In the genomic region with DNA sequence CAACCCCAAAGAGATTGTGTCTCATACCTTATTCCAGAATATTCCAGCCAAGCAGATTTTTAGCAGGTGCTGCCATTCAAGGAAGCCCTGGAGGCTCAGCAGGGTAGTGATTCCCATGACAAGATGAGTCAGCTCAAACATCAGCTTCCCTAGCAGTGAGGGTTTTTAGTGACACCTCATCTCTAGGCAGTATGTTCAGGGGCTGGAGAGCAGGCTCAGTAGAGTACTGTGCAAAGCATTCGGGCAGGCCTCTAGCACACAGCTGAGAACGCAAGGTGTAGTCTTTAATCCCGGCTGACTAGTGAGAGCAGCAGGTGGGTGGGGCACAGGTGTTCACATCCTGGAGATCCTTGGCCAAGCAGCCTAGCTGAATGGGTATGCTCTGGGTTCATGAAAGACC, we compare ENCODE assay signal across 32 mouse cellular contexts. TPM values are rescaled to one million over a fixed set of nuclear protein-coding genes. Genes with fewer than 3 reads are reported as not detected.
A peak's percentile ranks its signal among the peaks of the same experiment; 100 is the strongest.
DNase-seq lines count a peak whose midpoint lies in the region; ATAC-seq and TF ChIP-seq lines count a peak whose summit lies in the region.
"Had no signal": no experiment of that assay in that cellular context is flagged by ENCODE, and none has a peak within 500 bp of the region (broad histone marks: within the 10 kb centered on the region; RNA-seq: fewer than 3 reads in every experiment).

No protein-coding gene starts in this region.

- ATAC-seq in forebrain, postnatal 0 days = peak; percentile 26; the same call in 1 of the 2 replicates
- ATAC-seq in forebrain, embryonic 12.5 days (ENCODE audit: low FRiP score) = no peak
- ATAC-seq: activated CD4-positive, CD25-positive, alpha-beta regulatory T cell, adult 4 months; hindbrain, embryonic 16.5 days; Patski had no signal

- no peak for TF ChIP-seq POLR2A in spleen, adult 2 months (IDR thresholded peaks at IDR 0.05; ENCODE audit: low read depth, low read length)

- H3K4me3 ChIP-seq in forebrain, postnatal 0 days (ENCODE audit: low read depth, low read length) = no peak overlapping the region
- H3K4me3 ChIP-seq in forebrain, embryonic 12.5 days (replicated peaks) = no peak overlapping the region
- no peak overlapping the region for H3K4me3 ChIP-seq in spleen, adult 2 months (ENCODE audit: extremely low read depth, insufficient read depth, insufficient read length)
- H3K4me3 ChIP-seq: forebrain, embryonic 10.5 days; neural tube, embryonic 15.5 days had no signal

- H3K4me1 ChIP-seq in forebrain, postnatal 0 days (ENCODE audit: insufficient read depth) = no peaks in the 10 kb centered on the region
- H3K4me1 ChIP-seq in forebrain, embryonic 12.5 days = no peaks in the 10 kb centered on the region
- H3K4me1 ChIP-seq in spleen, adult 2 months (ENCODE audit: control insufficient read depth, insufficient read depth, insufficient read length) = peaks cover 26% of the 10 kb centered on the region; the same call in 1 of the 2 replicates
- H3K4me1 ChIP-seq: forebrain, embryonic 10.5 days; neural tube, embryonic 15.5 days had no signal

- WGBS in forebrain, postnatal 0 days = 89% methylated on average over 3 of the region's 3 CpGs
- 91% methylated on average over 3 of the region's 3 CpGs for WGBS in forebrain, embryonic 12.5 days
- 88% methylated on average over 3 of the region's 3 CpGs for WGBS in spleen, adult 2 months

- no peak for DNase-seq in forebrain, postnatal 0 days
- no peak for DNase-seq in spleen, adult 2 months (ENCODE audit: low read depth in 1 of 2, low spot score in 2 of 2)
- no peak for DNase-seq in spleen, postnatal 10 days (ENCODE audit: low spot score in 2 of 2)
- DNase-seq in R1 (ENCODE audit: low read depth, low spot score) = peak; percentile 66
- no peak for DNase-seq in kidney, postnatal 10 days
- no peak for DNase-seq in kidney, postnatal 36 days
- DNase-seq: adrenal gland, adult 8-10 months; cerebellum, adult 8-10 months; gastrocnemius, postnatal 14 days; kidney, adult 11 months; layer of hippocampus, postnatal 36 days; lung, adult 18-20 months; lung, postnatal 10 days had no signal

- TF ChIP-seq CTCF in forebrain, postnatal 0 days (IDR thresholded peaks at IDR 0.05; ENCODE audit: low read depth) = no peak
- TF ChIP-seq CTCF in spleen, adult 2 months (IDR thresholded peaks at IDR 0.05; ENCODE audit: extremely low read depth, insufficient read depth, insufficient read length, insufficient replicate concordance) = no peak

- no peak overlapping the region for H3K9ac ChIP-seq in forebrain, postnatal 0 days
- H3K9ac ChIP-seq in forebrain, embryonic 12.5 days = no peak overlapping the region
- H3K9ac ChIP-seq: neural tube, embryonic 15.5 days had no signal

- H3K27me3 ChIP-seq in forebrain, postnatal 0 days (ENCODE audit: insufficient read depth, low read length) = no peaks in the 10 kb centered on the region
- H3K27me3 ChIP-seq in forebrain, embryonic 12.5 days = no peaks in the 10 kb centered on the region
- H3K27me3 ChIP-seq in spleen, adult 2 months (ENCODE audit: control insufficient read depth, insufficient read depth, low read length) = no peaks in the 10 kb centered on the region
- H3K27me3 ChIP-seq: neural tube, embryonic 15.5 days; Patski had no signal

- H3K4me2 ChIP-seq in forebrain, postnatal 0 days (ENCODE audit: low read depth) = no peak overlapping the region
- H3K4me2 ChIP-seq in forebrain, embryonic 12.5 days = no peak overlapping the region
- H3K4me2 ChIP-seq: heart, embryonic 11.5 days; midbrain, embryonic 11.5 days; neural tube, embryonic 15.5 days had no signal

- no peaks in the 10 kb centered on the region for H3K9me3 ChIP-seq in forebrain, postnatal 0 days (ENCODE audit: low read length)
- no peaks in the 10 kb centered on the region for H3K9me3 ChIP-seq in forebrain, embryonic 12.5 days
- H3K9me3 ChIP-seq: forebrain, embryonic 10.5 days; neural tube, embryonic 15.5 days had no signal

- H3K36me3 ChIP-seq in forebrain, postnatal 0 days (ENCODE audit: insufficient read depth) = peaks cover 42% of the 10 kb centered on the region
- H3K36me3 ChIP-seq in forebrain, embryonic 12.5 days (replicated peaks) = peaks cover 44% of the 10 kb centered on the region
- H3K36me3 ChIP-seq in spleen, adult 2 months (ENCODE audit: control insufficient read depth, insufficient read depth, low read length) = peaks cover 33% of the 10 kb centered on the region

- no peak overlapping the region for H3K27ac ChIP-seq in forebrain, postnatal 0 days (ENCODE audit: low read depth, low read length)
- no peak overlapping the region for H3K27ac ChIP-seq in forebrain, embryonic 12.5 days
- peak overlapping the region; percentile 48; the same call in 1 of the 2 replicates for H3K27ac ChIP-seq in spleen, adult 2 months (ENCODE audit: insufficient read depth, low read length)
- H3K27ac ChIP-seq: forebrain, embryonic 10.5 days; kidney, postnatal 0 days; neural tube, embryonic 15.5 days had no signal

RNA-seq across cellular contexts. Expression of a gene that starts 17.0 kb away (rescaled TPM):
- total RNA-seq in forebrain, postnatal 0 days (2014; rRNA removed) = not detected in 2 replicates
- not detected in 2 replicates for polyA plus RNA-seq in forebrain, postnatal 0 days (2015; fragmentation: Nextera tagmentation; extraction: Ambion mirVana)
- not detected in 2 replicates for polyA plus RNA-seq in forebrain, embryonic 12.5 days (2016; fragmentation: Nextera tagmentation; extraction: Ambion mirVana)
- polyA plus RNA-seq in spleen, adult 2 months (2012; rRNA removed) = not detected in 2 replicates
- total RNA-seq: gastrocnemius, postnatal 14 days; hematopoietic stem cell, adult 5-6 weeks; layer of hippocampus, adult 18-20 months; layer of hippocampus, postnatal 36 days; left cerebral cortex, postnatal 10 days; liver, adult 2 months; megakaryocyte progenitor cell, adult 5-6 weeks had no signal
- polyA plus RNA-seq: activated CD4-positive, CD25-positive, alpha-beta regulatory T cell, adult 4 months; C2C12; forebrain, embryonic 10.5 days; heart, embryonic 11.5 days; heart, postnatal 0 days; hindbrain, embryonic 16.5 days; kidney, postnatal 0 days; limb, embryonic 11.5 days; liver, adult 2 months; midbrain, embryonic 11.5 days; neural tube, embryonic 15.5 days; Patski; small intestine, adult 2 months; thymus, postnatal 0 days had no signal

RNA-seq across cellular contexts. Expression of a gene that starts 19.8 kb away (rescaled TPM):
- 341 and 347 TPM in 2 replicates for total RNA-seq in forebrain, postnatal 0 days (2014; rRNA removed)
- 126 and 127 TPM in 2 replicates for polyA plus RNA-seq in forebrain, postnatal 0 days (2015; fragmentation: Nextera tagmentation; extraction: Ambion mirVana)
- polyA plus RNA-seq in forebrain, embryonic 12.5 days (2016; fragmentation: Nextera tagmentation; extraction: Ambion mirVana) = 62.9 and 66.4 TPM in 2 replicates
- polyA plus RNA-seq in spleen, adult 2 months (2012; rRNA removed) = 196 and 257 TPM in 2 replicates

RNA-seq across cellular contexts. Expression of a gene that starts 26.0 kb away (rescaled TPM):
- 0.15 and 0.24 TPM in 2 replicates for total RNA-seq in forebrain, postnatal 0 days (2014; rRNA removed)
- 0.47 and 0.65 TPM in 2 replicates for polyA plus RNA-seq in forebrain, postnatal 0 days (2015; fragmentation: Nextera tagmentation; extraction: Ambion mirVana)
- polyA plus RNA-seq in forebrain, embryonic 12.5 days (2016; fragmentation: Nextera tagmentation; extraction: Ambion mirVana) = 0.40 and 0.51 TPM in 2 replicates
- 0.21 and 0.43 TPM in 2 replicates for polyA plus RNA-seq in spleen, adult 2 months (2012; rRNA removed)
- total RNA-seq: hematopoietic stem cell, adult 5-6 weeks; layer of hippocampus, adult 18-20 months; layer of hippocampus, postnatal 36 days; megakaryocyte progenitor cell, adult 5-6 weeks had no signal

RNA-seq across cellular contexts. Expression of a gene that starts 37.9 kb away (rescaled TPM):
- total RNA-seq in forebrain, postnatal 0 days (2014; rRNA removed) = 179 and 184 TPM in 2 replicates
- 92.7 and 101 TPM in 2 replicates for polyA plus RNA-seq in forebrain, postnatal 0 days (2015; fragmentation: Nextera tagmentation; extraction: Ambion mirVana)
- 165 and 166 TPM in 2 replicates for polyA plus RNA-seq in forebrain, embryonic 12.5 days (2016; fragmentation: Nextera tagmentation; extraction: Ambion mirVana)
- polyA plus RNA-seq in spleen, adult 2 months (2012; rRNA removed) = 210 and 216 TPM in 2 replicates

RNA-seq across cellular contexts. Expression of a gene that starts 48.5 kb away (rescaled TPM):
- 26.2 and 42.1 TPM in 2 replicates for total RNA-seq in forebrain, postnatal 0 days (2014; rRNA removed)
- polyA plus RNA-seq in forebrain, postnatal 0 days (2015; fragmentation: Nextera tagmentation; extraction: Ambion mirVana) = 132 and 135 TPM in 2 replicates
- polyA plus RNA-seq in forebrain, embryonic 12.5 days (2016; fragmentation: Nextera tagmentation; extraction: Ambion mirVana) = 44.9 and 46.3 TPM in 2 replicates
- 12.7 and 24.9 TPM in 2 replicates for polyA plus RNA-seq in spleen, adult 2 months (2012; rRNA removed)
